Comparison of ENCODE assay signal across 8 mouse cellular contexts in the genomic region with DNA sequence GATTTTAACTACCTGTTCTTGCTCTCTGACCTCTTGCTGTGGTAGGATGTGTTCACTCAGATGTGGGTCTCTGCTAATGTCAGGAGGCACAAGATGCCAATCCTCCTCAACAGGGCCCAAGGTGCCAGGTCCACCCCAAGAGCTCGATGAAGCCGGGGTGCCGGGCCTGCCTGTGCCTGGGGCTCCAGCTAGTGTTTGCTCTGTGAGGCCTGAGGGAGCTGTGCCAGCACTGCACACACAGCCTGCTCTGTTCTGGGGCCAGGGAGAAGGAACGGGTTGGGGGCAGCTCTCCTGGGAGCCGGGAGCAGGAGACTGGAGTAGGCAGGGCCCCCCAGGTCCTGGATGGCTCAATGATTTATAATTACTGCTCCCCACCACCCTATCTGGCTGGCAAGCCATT. TPM values are rescaled to one million over a fixed set of nuclear protein-coding genes. Genes with fewer than 3 reads are reported as not detected.
DNase-seq lines count a peak whose midpoint lies in the region; ATAC-seq and TF ChIP-seq lines count a peak whose summit lies in the region.

No protein-coding gene starts in this region.

- no peaks in the 10 kb centered on the region for H3K9me3 ChIP-seq in forebrain, embryonic 10.5 days
- no peaks in the 10 kb centered on the region for H3K9me3 ChIP-seq in limb, embryonic 14.5 days (ENCODE audit: control insufficient read depth, low read length)

- TF ChIP-seq POLR2A in kidney, adult 2 months (IDR thresholded peaks at IDR 0.05; ENCODE audit: low read depth, low read length): no peak
- no peak for TF ChIP-seq POLR2A in limb, embryonic 14.5 days (IDR thresholded peaks at IDR 0.05; ENCODE audit: borderline replicate concordance, extremely low read depth, insufficient read depth, insufficient read length)

- WGBS in kidney, adult 2 months: 53% methylated on average over 5 of the region's 5 CpGs
- 84% methylated on average over 5 of the region's 5 CpGs for WGBS in forebrain, embryonic 10.5 days
- WGBS in limb, embryonic 14.5 days: 53% methylated on average over 5 of the region's 5 CpGs

- peak overlapping the region; percentile 87 for H3K4me3 ChIP-seq in kidney, adult 2 months (ENCODE audit: insufficient read depth, low read depth, low read length)
- H3K4me3 ChIP-seq in brown adipose tissue, adult 24 weeks (ENCODE audit: insufficient read depth, low read depth, low read length): peak overlapping the region; percentile 89
- H3K4me3 ChIP-seq in forebrain, embryonic 10.5 days: peak overlapping the region; percentile 73
- H3K4me3 ChIP-seq in limb, embryonic 14.5 days (replicated peaks; ENCODE audit: low read length): peak overlapping the region; percentile 67

- H3K27ac ChIP-seq in kidney, adult 2 months (ENCODE audit: insufficient read depth, low read depth, low read length): peak overlapping the region; percentile 11
- no peak overlapping the region for H3K27ac ChIP-seq in brown adipose tissue, adult 24 weeks (replicated peaks; ENCODE audit: low read depth, low read length)
- peak overlapping the region; percentile 91 for H3K27ac ChIP-seq in forebrain, embryonic 10.5 days
- H3K27ac ChIP-seq in limb, embryonic 14.5 days (replicated peaks; ENCODE audit: low read depth, low read length): peak overlapping the region; percentile 77

- peak overlapping the region; percentile 69 for H3K9ac ChIP-seq in limb, embryonic 14.5 days (ENCODE audit: low read depth, low read length, severe bottlenecking)

- no peak for ATAC-seq in limb, embryonic 14.5 days (ENCODE audit: low FRiP score, low read depth)

- peak; percentile 18 for DNase-seq in kidney, adult 2 months
- no peak for DNase-seq in kidney, postnatal 10 days
- no peak for DNase-seq in forebrain, embryonic 10.5 days (ENCODE audit: extremely low spot score, low spot score)
- no peak for DNase-seq in limb, embryonic 14.5 days (ENCODE audit: low spot score)
- peak; percentile 44 for DNase-seq in right cerebral cortex, postnatal 4 days
- no peak for DNase-seq in adipocyte (ENCODE audit: low spot score)
- DNase-seq in natural killer cell, adult 2 months (ENCODE audit: low spot score in 2 of 2): no peak

- H3K36me3 ChIP-seq in kidney, adult 2 months (ENCODE audit: control insufficient read depth, insufficient read depth, low read length): no peaks in the 10 kb centered on the region
- peaks cover 32% of the 10 kb centered on the region for H3K36me3 ChIP-seq in forebrain, embryonic 10.5 days (replicated peaks)
- H3K36me3 ChIP-seq in limb, embryonic 14.5 days (ENCODE audit: control insufficient read depth, insufficient read depth, low read length): peaks cover 22% of the 10 kb centered on the region

- no peak for TF ChIP-seq CTCF in kidney, adult 2 months (conservative IDR thresholded peaks at IDR 0.05; ENCODE audit: insufficient read depth, insufficient read length, low read depth, low read length)

- H3K4me1 ChIP-seq in kidney, adult 2 months (ENCODE audit: control insufficient read depth, insufficient read depth, low read length): no peaks in the 10 kb centered on the region
- no peaks in the 10 kb centered on the region for H3K4me1 ChIP-seq in brown adipose tissue, adult 24 weeks (ENCODE audit: control insufficient read depth, insufficient read depth, insufficient read length, low read length)
- peaks cover 49% of the 10 kb centered on the region for H3K4me1 ChIP-seq in forebrain, embryonic 10.5 days
- peaks cover 21% of the 10 kb centered on the region for H3K4me1 ChIP-seq in limb, embryonic 14.5 days (ENCODE audit: control insufficient read depth, insufficient read depth, low read length)

- H3K27me3 ChIP-seq in kidney, adult 2 months (replicated peaks; ENCODE audit: control insufficient read depth, insufficient read depth, low read length): no peaks in the 10 kb centered on the region
- H3K27me3 ChIP-seq in forebrain, embryonic 10.5 days (ENCODE audit: poor library complexity, severe bottlenecking): peaks cover 53% of the 10 kb centered on the region
- peaks cover 19% of the 10 kb centered on the region; the same call in 1 of the 2 replicates for H3K27me3 ChIP-seq in limb, embryonic 14.5 days (ENCODE audit: control insufficient read depth, insufficient read depth, low read length)

- H3K4me2 ChIP-seq in limb, embryonic 14.5 days (replicated peaks; ENCODE audit: low read depth, low read length, severe bottlenecking): peak overlapping the region; percentile 95

RNA-seq across cellular contexts. Expression of a gene that starts 2.3 kb away (rescaled TPM):
- polyA plus RNA-seq in kidney, adult 2 months (2012; rRNA removed): 30.2 and 33.3 TPM in 2 replicates
- 9.0 and 11.7 TPM in 2 replicates for polyA plus RNA-seq in brown adipose tissue, adult 24 weeks (2012; ENCODE audit: insufficient read depth, insufficient read length, missing spikeins)
- polyA plus RNA-seq in forebrain, embryonic 10.5 days (2016; fragmentation: Nextera tagmentation; extraction: Ambion mirVana): 38.7 and 40.1 TPM in 2 replicates
- polyA plus RNA-seq in limb, embryonic 14.5 days (2012; rRNA removed): 67.8 and 73.8 TPM in 2 replicates
- 43.2 and 44.7 TPM in 2 replicates for polyA plus RNA-seq in limb, embryonic 14.5 days (2014; fragmentation: Nextera tagmentation; extraction: Ambion mirVana)

RNA-seq across cellular contexts. Expression of a gene that starts 6.7 kb away (rescaled TPM):
- polyA plus RNA-seq in kidney, adult 2 months (2012; rRNA removed): 32.7 and 38.4 TPM in 2 replicates
- polyA plus RNA-seq in brown adipose tissue, adult 24 weeks (2012; ENCODE audit: insufficient read depth, insufficient read length, missing spikeins): 35.0 and 35.6 TPM in 2 replicates
- polyA plus RNA-seq in forebrain, embryonic 10.5 days (2016; fragmentation: Nextera tagmentation; extraction: Ambion mirVana): 97.5 and 99.0 TPM in 2 replicates
- 58.7 and 59.8 TPM in 2 replicates for polyA plus RNA-seq in limb, embryonic 14.5 days (2012; rRNA removed)
- polyA plus RNA-seq in limb, embryonic 14.5 days (2014; fragmentation: Nextera tagmentation; extraction: Ambion mirVana): 76.1 and 78.8 TPM in 2 replicates

RNA-seq across cellular contexts. Expression of a gene that starts 21.3 kb away (rescaled TPM):
- 11.5 and 11.7 TPM in 2 replicates for polyA plus RNA-seq in kidney, adult 2 months (2012; rRNA removed)
- polyA plus RNA-seq in brown adipose tissue, adult 24 weeks (2012; ENCODE audit: insufficient read depth, insufficient read length, missing spikeins): 3.7 and 5.7 TPM in 2 replicates
- polyA plus RNA-seq in forebrain, embryonic 10.5 days (2016; fragmentation: Nextera tagmentation; extraction: Ambion mirVana): 9.3 and 10.6 TPM in 2 replicates
- 52.8 and 56.4 TPM in 2 replicates for polyA plus RNA-seq in limb, embryonic 14.5 days (2012; rRNA removed)
- 14.8 and 22.0 TPM in 2 replicates for polyA plus RNA-seq in limb, embryonic 14.5 days (2014; fragmentation: Nextera tagmentation; extraction: Ambion mirVana)

RNA-seq across cellular contexts. Expression of a gene that starts 55.4 kb away (rescaled TPM):
- polyA plus RNA-seq in kidney, adult 2 months (2012; rRNA removed): 27.0 and 31.7 TPM in 2 replicates
- 24.6 and 27.9 TPM in 2 replicates for polyA plus RNA-seq in brown adipose tissue, adult 24 weeks (2012; ENCODE audit: insufficient read depth, insufficient read length, missing spikeins)
- polyA plus RNA-seq in forebrain, embryonic 10.5 days (2016; fragmentation: Nextera tagmentation; extraction: Ambion mirVana): 25.4 and 27.7 TPM in 2 replicates
- 29.9 and 37.1 TPM in 2 replicates for polyA plus RNA-seq in limb, embryonic 14.5 days (2012; rRNA removed)
- 31.6 and 34.2 TPM in 2 replicates for polyA plus RNA-seq in limb, embryonic 14.5 days (2014; fragmentation: Nextera tagmentation; extraction: Ambion mirVana)

RNA-seq across cellular contexts. Expression of a gene that starts 55.4 kb away (rescaled TPM):
- polyA plus RNA-seq in kidney, adult 2 months (2012; rRNA removed): 92.2 and 106 TPM in 2 replicates
- 45.2 and 59.1 TPM in 2 replicates for polyA plus RNA-seq in brown adipose tissue, adult 24 weeks (2012; ENCODE audit: insufficient read depth, insufficient read length, missing spikeins)
- 1.4 and 2.5 TPM in 2 replicates for polyA plus RNA-seq in forebrain, embryonic 10.5 days (2016; fragmentation: Nextera tagmentation; extraction: Ambion mirVana)
- polyA plus RNA-seq in limb, embryonic 14.5 days (2012; rRNA removed): 3.4 and 5.0 TPM in 2 replicates
- 1.5 and 2.8 TPM in 2 replicates for polyA plus RNA-seq in limb, embryonic 14.5 days (2014; fragmentation: Nextera tagmentation; extraction: Ambion mirVana)

Comparison
In these comparisons a context has a peak if more than half of its experiments do, and no peak if none do; other contexts are left out.
1. DNase-seq: peak in kidney, adult 2 months (single experiment) and right cerebral cortex, postnatal 4 days (single experiment); none in kidney, postnatal 10 days (single experiment), forebrain, embryonic 10.5 days (single experiment), limb, embryonic 14.5 days (single experiment), adipocyte (single experiment) and natural killer cell, adult 2 months (0 of 2).
2. Peak in every context shown above with its lines, with median percentiles within 50 percentile points of each other: H3K4me3 ChIP-seq.